Mouse (Mus musculus): ENCODE data around the gene Smarcd1. TPM values are rescaled to one million over a fixed set of nuclear protein-coding genes. Genes with fewer than 3 reads are reported as not detected.
A peak's percentile ranks its signal among the peaks of the same experiment; 100 is the strongest.
"Not testable (repeated sequence)": the region's sequence is repeated elsewhere in the genome, so short reads cannot be mapped to it uniquely, and the experiment has no call there.

Smarcd1 gene
- polyA plus RNA-seq, 1 experiment, result 157 TPM

DNA sequence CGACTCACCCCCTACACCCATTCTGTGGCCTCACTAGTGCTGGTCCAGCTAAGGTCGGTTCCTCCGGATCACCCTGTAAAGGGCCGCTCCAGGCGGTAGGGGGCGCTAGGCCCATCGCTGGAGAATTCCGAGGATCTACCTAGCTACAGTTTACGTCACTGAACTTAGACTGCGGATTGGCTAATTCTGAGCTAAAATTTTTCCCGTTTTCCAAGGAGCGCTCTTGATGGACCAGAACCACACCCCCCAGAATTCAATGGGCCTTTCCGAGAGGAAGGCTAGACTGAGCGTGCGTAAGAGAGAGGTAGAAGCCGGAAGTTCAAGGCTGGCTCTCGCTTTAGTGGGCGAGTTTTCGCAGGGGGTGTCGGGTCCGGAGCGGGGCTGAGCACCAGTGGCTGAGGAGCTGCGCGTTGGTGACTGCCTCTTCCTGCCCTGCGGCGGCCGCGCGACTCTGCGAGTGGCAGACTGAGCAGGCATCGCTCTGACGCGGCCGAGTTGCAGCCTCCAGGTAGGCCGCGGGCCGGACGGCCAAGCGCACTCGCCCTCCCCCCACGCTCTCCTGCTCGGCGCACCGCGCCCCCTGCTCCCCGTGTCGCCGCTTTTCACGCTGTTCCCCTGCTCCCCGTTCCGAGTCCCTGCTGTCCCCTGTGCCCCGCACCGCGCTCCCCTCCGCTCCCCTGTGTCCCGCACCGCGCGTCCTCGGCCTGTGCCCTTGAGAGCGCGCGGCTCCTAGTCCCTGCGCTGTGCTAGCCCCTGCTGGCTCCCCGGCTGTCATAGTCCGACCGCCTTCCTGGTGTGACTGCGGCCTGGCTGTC lies 23.6 kb downstream of the Smarcd1 start, which contains the start of gene Cox14:
Gene Cox14 (plus strand): TSS at position 278 of the 815 bp plus-strand sequence.
- peak; percentile 90 for TF ChIP-seq POLR2A (IDR thresholded peaks at IDR 0.05; ENCODE audit: extremely low read depth, insufficient read depth, low read length)
- TF ChIP-seq CTCF (IDR thresholded peaks at IDR 0.05; ENCODE audit: extremely low read depth, insufficient read depth, low read length), result peak; percentile 94
- Histone ChIP-seq H3K27ac (ENCODE audit: insufficient read depth, low read length) (peak within 1 kb of the TSS; percentile 38), H3K4me1 (ENCODE audit: control insufficient read depth, insufficient read depth, low read length) (peaks cover 4% of the 10 kb centered on the region), H3K4me3 (ENCODE audit: insufficient read depth, low read length) (peak within 1 kb of the TSS; percentile 70)

- H3K4me3 ChIP-seq (ENCODE audit: insufficient read depth, low read length), result peak overlapping the region; percentile 70; the same call in 1 of the 2 replicates
- peaks cover 4% of the 10 kb centered on the region for H3K4me1 ChIP-seq (ENCODE audit: control insufficient read depth, insufficient read depth, low read length)
- no peak overlapping the region for H3K27ac ChIP-seq (ENCODE audit: insufficient read depth, low read length)
- no peak for TF ChIP-seq POLR2A (IDR thresholded peaks at IDR 0.05; ENCODE audit: extremely low read depth, insufficient read depth, low read length)
- TF ChIP-seq CTCF (IDR thresholded peaks at IDR 0.05; ENCODE audit: extremely low read depth, insufficient read depth, low read length), result no peak
These were observed 24.6 kb downstream of the Smarcd1 start for GRCm38 (mm10) chr15:99726549-99726948.

GRCm38 (mm10) chr15:99727039-99727438 lies 25.1 kb downstream of the Smarcd1 start:
- H3K27ac ChIP-seq (ENCODE audit: insufficient read depth, low read length); H3K4me1 ChIP-seq (ENCODE audit: control insufficient read depth, insufficient read depth, low read length); H3K4me3 ChIP-seq (ENCODE audit: insufficient read depth, low read length): not testable (repeated sequence)

GRCm38 (mm10) chr15:99727525-99727924 lies 25.6 kb downstream of the Smarcd1 start:
- TF ChIP-seq CTCF (IDR thresholded peaks at IDR 0.05; ENCODE audit: extremely low read depth, insufficient read depth, low read length) (no peak), POLR2A (IDR thresholded peaks at IDR 0.05; ENCODE audit: extremely low read depth, insufficient read depth, low read length) (no peak)
- Histone ChIP-seq H3K27ac (ENCODE audit: insufficient read depth, low read length) (no peak overlapping the region), H3K4me3 (ENCODE audit: insufficient read depth, low read length) (no peak overlapping the region), H3K4me1 (ENCODE audit: control insufficient read depth, insufficient read depth, low read length) (peaks cover 4% of the 10 kb centered on the region)

GRCm38 (mm10) chr15:99728211-99728610 lies 26.3 kb downstream of the Smarcd1 start:
- Histone ChIP-seq H3K4me1 (ENCODE audit: control insufficient read depth, insufficient read depth, low read length) (peaks cover 2% of the 10 kb centered on the region; the same call in 1 of the 2 replicates), H3K27ac (ENCODE audit: insufficient read depth, low read length) (no peak overlapping the region), H3K4me3 (ENCODE audit: insufficient read depth, low read length) (no peak overlapping the region)
- TF ChIP-seq POLR2A (IDR thresholded peaks at IDR 0.05; ENCODE audit: extremely low read depth, insufficient read depth, low read length) (no peak), CTCF (IDR thresholded peaks at IDR 0.05; ENCODE audit: extremely low read depth, insufficient read depth, low read length) (no peak)

GRCm38 (mm10) chr15:99729056-99729783 lies 27.3 kb downstream of the Smarcd1 start:
- Histone ChIP-seq H3K27ac (ENCODE audit: insufficient read depth, low read length) (no peak overlapping the region), H3K4me1 (ENCODE audit: control insufficient read depth, insufficient read depth, low read length) (peaks cover 2% of the 10 kb centered on the region; the same call in 1 of the 2 replicates), H3K4me3 (ENCODE audit: insufficient read depth, low read length) (no peak overlapping the region)
- no peak for TF ChIP-seq POLR2A (IDR thresholded peaks at IDR 0.05; ENCODE audit: extremely low read depth, insufficient read depth, low read length)
- TF ChIP-seq CTCF (IDR thresholded peaks at IDR 0.05; ENCODE audit: extremely low read depth, insufficient read depth, low read length), result 0 out of 2 replicates have a peak, but pooled peaks have one; percentile 4

DNA sequence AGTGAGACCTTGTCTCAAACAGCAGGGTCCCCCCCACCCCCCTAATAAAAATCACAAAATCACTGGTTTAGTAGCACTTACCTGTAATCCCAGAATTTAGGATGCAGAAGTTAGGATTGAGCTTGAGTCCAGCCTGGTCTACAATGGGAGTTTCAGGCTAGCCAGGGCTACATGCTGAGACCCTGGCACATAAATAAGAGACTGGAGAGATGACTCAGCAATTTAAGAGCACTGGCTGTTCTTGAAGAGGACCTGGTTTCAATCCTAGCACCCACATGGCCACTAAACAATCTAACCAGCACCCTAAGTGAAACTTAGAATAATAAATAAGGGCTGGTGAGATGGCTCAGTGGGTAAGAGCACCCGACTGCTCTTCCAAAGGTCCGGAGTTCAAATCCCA lies 29.2 kb downstream of the Smarcd1 start:
- no peak overlapping the region for H3K4me3 ChIP-seq (ENCODE audit: insufficient read depth, low read length)
- no peak for TF ChIP-seq POLR2A (IDR thresholded peaks at IDR 0.05; ENCODE audit: extremely low read depth, insufficient read depth, low read length)
- TF ChIP-seq CTCF (IDR thresholded peaks at IDR 0.05; ENCODE audit: extremely low read depth, insufficient read depth, low read length), result no peak
- H3K4me1 ChIP-seq (ENCODE audit: control insufficient read depth, insufficient read depth, low read length), result 0 out of 2 replicates have a peak, but pooled peaks cover 2% of the 10 kb centered on the region

DNA sequence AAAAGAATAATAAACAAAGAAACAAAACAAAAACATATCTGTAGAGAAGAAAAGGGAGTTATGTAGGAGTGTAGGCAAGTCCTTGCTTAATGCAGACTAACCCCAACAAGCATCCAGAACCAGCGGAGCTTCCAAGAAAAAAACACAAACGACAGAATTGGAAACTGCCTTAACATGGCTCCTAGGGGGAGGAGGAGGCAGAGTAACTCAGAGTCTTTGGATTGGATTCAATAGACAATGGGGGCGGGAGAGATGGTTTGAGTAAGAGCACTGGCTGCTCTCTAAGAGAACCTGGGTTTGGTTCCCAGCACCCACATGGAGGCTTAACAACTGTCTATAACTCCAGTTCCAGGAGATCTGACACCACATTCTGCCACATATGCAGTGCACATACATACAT lies 29.7 kb downstream of the Smarcd1 start:
- Histone ChIP-seq H3K4me1 (ENCODE audit: control insufficient read depth, insufficient read depth, low read length) (0 out of 2 replicates have a peak, but pooled peaks cover 3% of the 10 kb centered on the region), H3K27ac (ENCODE audit: insufficient read depth, low read length) (no peak overlapping the region), H3K4me3 (ENCODE audit: insufficient read depth, low read length) (no peak overlapping the region)
- TF ChIP-seq POLR2A (IDR thresholded peaks at IDR 0.05; ENCODE audit: extremely low read depth, insufficient read depth, low read length), result no peak
- TF ChIP-seq CTCF (IDR thresholded peaks at IDR 0.05; ENCODE audit: extremely low read depth, insufficient read depth, low read length), result no peak

More for the DNA sequence above, 29.2 kb downstream of the Smarcd1 start:
- no peak overlapping the region for H3K27ac ChIP-seq (ENCODE audit: insufficient read depth, low read length)

GRCm38 (mm10) chr15:99733186-99733585 lies 31.3 kb downstream of the Smarcd1 start:
- Histone ChIP-seq H3K4me1 (ENCODE audit: control insufficient read depth, insufficient read depth, low read length) (0 out of 2 replicates have a peak, but pooled peaks cover 3% of the 10 kb centered on the region), H3K4me3 (ENCODE audit: insufficient read depth, low read length) (no peak overlapping the region), H3K27ac (ENCODE audit: insufficient read depth, low read length) (no peak overlapping the region)
- TF ChIP-seq CTCF (IDR thresholded peaks at IDR 0.05; ENCODE audit: extremely low read depth, insufficient read depth, low read length) (no peak), POLR2A (IDR thresholded peaks at IDR 0.05; ENCODE audit: extremely low read depth, insufficient read depth, low read length) (no peak)
